Mouse (Mus musculus): ENCODE data around the gene Glipr1.

Glipr1 gene

GRCm38 (mm10) chr10:111960459-111960858 is 42.0 kb downstream of the Glipr1 start:
- no peak for DNase-seq (ENCODE audit: low read depth)

DNA sequence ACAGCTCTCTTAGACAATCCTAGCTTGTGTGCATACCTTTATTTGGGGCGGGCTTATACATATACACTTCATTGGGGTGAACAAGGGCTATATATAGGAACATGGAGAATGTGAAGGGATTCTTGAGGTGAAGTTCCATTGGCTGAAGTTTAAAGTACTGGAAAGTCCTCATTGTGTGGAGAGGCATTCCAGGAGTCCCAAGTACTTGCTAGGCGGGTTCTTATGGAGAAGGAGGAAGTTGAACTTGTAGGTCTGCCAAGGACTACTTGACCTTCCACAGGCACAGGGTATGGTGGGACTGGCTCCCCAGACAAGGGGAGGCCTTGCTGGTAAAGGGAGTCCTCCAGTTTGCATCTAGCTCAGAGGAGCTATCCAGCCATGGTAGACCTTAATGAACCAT is 43.1 kb downstream of the Glipr1 start:
- no peak for DNase-seq (ENCODE audit: low read depth)

DNA sequence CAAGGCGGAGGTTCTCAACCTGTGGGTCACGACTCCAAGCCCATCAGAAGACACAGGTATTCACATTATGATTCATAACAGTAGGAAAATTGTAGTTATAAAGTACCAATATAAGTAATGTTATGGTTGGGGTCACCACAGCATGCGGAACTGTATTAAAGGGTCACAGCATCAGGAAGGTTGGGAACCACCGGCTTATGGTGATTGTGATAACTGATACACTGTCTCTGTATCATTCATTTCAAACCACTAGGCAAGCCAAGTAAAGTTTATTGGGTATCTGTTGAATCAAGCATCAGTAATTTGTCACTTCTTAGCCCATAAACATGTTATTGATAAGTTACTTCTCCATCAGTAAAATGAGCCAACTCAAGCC is 44.4 kb downstream of the Glipr1 start:
- no peak for DNase-seq (ENCODE audit: low read depth)

DNA sequence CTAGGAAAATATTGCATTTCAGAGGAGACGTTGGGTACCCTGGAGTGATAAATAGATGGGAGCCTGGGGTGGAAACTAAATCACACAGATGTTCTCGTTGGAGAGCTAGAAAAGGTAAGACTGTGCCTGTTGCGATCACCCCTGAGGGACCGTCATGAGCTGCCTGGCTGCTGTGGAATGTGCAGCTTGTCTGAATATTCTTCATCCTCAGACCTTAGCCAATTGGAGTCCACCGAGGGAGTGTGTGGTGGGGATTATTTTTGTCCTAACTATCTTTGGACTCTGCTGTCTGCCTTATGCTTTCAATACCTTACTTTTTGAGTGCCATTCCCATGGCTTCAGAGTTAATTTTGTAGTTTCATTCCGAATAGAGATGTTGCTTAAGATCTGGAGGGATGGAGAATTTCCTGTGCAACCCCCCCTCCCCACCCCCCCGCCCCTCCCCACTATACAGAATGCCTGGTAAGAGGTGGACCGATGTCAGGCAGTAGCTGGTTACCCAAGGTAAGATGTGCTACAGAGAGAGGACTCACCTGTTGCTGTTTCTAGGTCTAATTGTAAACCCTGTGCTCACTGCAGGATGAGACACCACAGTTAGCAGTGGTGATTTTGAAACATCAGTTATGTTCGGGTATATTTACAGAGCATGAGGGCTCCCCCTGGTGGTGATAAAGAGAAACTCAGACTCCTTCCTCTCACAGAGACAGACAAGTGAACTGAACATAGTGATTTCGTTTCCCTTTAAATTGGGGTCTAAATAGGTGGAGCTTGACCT is 45.0 kb downstream of the Glipr1 start:
- peak; percentile 50 for DNase-seq (ENCODE audit: low read depth)

GRCm38 (mm10) chr10:111955836-111956235 is 46.6 kb downstream of the Glipr1 start:
- DNase-seq (ENCODE audit: low read depth), result no peak

DNA sequence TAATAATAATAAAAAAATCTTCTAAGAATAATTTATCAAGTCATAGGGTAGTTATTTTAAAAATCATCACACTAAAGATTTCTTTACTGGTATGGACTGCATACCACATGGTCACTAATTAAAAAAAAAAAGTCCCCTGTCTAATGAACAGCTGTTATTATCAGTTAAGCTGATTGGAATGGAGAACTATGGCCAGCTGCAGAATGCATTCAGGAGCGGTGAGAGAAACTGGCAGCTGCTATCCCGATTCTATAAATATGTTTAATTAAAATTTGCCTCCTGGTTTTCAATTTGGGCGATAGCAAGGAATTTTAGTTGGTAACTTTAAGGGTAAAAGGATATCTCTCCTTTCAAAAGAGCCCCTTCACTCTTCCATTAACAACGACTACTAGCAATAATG is 53.4 kb downstream of the Glipr1 start:
- no peak for DNase-seq (ENCODE audit: low read depth)

DNA sequence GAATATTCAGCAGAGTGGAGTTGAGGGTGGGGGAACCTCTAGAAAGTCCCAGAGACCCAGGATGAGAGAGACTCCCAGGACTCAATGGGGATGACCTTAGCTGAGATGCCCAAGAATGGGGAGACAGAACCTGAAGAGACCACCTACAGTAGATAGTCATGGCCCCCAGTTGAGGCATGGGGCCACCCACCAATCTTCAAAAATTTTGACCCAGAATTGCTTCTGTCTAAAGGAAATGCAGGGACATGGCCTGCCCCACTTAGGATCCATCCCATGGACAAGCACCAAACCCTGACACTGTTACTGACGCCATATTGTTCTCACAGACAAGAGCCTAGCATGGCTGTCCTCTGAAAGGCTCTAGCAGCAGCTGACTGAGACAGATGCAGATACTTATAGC is 54.4 kb downstream of the Glipr1 start:
- DNase-seq (ENCODE audit: low read depth), result no peak

DNA sequence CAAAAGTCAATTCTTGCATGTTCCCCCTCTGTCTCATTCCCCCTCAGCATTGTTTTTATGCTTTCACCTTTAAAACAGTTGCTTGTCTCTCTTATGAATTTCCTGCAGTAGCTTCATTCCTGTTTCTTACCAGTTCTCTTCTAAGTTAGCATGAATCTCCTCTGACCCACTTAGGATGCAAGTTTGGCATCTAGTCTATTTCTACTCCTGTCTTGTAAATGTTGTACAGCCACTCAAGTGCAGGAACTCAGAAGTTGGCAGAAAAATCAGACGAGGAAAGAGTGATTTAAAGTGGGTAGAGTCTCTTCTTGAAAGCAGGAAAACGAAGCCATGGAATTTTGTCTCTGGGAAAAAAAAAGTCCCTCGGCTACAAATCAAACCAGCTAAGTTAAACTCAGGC is 56.9 kb downstream of the Glipr1 start:
- DNase-seq (ENCODE audit: low read depth), result no peak

GRCm38 (mm10) chr10:111943026-111943425 is 59.4 kb downstream of the Glipr1 start:
- no peak for DNase-seq (ENCODE audit: low read depth)

GRCm38 (mm10) chr10:111937146-111937534 is 65.3 kb downstream of the Glipr1 start:
- DNase-seq (ENCODE audit: low read depth), result no peak

GRCm38 (mm10) chr10:111936491-111937145 is 65.8 kb downstream of the Glipr1 start:
- DNase-seq (ENCODE audit: low read depth), result no peak

DNA sequence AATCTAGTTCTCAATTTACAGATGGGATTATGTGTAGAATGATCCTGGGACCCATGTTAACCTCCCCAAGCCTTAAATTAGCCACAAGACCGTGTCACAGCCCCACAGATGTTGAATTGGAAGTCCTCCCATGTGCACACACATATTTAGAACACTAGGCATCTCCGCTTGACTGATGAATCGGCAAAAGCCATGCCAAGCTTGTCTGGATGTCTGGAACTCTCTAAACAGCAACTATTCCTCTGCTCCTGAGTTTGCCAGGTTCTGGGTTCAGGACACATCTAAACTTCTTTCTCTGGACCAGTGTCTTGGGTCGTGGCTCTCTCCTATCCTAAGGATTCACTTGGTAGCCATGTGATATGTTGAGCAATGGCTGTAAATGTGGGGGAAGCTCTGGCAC is 66.4 kb downstream of the Glipr1 start:
- no peak for DNase-seq (ENCODE audit: low read depth)
